Mouse (Mus musculus) cerebral cortex, adult 2 months (tissue): ENCODE results near the gene Ulk3.

Experiments
- WGBS: fragments of 180-500 bp; shearing (Covaris S2); methylation state at CpG from one replicate; pipeline ENCODE4 v1.1.7; 2018; 5-methylcytosine and 5-hydroxymethylcytosine counted together

Gene Ulk3

DNA sequence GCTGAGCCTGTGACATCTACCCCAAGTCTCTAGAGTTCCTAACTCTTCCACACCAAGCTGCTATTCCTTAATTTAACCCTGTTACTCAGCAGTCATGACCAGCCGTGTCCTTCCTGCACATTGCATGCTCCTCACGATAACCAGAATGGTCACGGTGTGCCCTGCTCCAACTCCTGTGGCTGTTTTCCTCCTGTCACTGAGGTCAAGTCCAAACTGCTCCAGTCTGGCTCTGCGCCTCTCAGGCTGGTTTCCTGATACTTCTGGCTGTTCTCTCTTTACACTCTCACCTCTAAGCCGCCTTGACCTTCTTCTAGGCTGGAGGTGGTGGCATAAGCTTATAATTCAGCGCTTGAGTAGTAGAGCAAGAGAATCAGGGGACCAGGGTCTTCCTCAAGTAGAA, 20.8 kb upstream of the Ulk3 start:
- 86% methylated on average over 6 of the region's 6 CpGs for WGBS

DNA sequence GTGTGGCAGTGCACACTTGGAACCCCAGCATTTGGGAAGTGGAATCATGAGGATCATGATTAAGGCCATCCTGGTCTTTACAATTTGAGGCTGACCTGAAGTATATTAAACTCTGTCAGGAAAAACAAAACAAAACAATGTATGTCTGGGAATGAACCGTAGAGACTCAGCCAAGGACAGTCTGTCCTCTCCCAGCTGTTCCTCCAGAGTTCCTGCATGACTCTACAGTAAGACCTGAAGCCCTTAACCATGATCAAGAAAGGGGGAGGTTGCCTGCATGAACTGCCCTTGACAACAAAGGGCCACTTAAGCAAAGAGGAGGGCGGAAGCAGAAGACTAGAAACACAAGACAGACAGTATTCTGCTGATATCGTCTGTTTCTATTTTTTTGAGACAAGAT, 13.7 kb upstream of the Ulk3 start:
- WGBS, result 67% methylated on average over 3 of the region's 3 CpGs

DNA sequence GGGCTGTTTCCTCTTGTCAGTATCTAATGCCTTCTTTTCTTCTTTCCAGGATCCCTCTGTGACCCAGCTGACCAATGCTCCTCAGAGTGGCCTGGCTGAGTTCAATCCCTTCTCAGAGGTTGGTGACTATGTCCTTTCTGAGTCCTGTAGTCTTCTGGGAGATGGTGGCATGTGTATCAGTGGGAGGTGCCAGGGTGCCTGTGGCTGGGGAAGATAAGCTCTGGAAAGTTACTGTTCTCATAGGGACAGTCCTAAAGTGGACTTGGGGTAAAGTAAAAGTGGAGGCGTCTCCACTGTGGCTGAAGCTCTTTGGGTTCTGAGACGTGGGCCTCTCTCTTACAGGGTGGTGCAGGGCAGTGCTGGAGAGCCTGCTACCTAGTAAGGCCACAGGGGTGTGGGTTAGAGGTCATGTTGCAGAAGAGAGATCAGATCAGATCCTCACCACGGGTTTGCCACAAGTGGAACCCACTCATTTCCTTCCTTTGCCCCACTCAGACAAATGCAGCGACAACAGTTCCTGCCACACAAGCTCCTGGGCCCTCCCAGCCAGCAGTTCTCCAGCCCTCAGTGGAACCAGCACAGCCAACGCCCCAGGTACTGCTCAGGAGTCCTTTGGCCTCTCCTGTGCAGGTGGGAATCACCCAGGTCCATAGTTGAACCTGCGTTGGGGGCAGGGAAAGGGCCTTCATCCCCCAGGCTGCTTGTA, 12.0 kb upstream of the Ulk3 start:
- WGBS, result 86% methylated on average over 6 of the region's 6 CpGs

DNA sequence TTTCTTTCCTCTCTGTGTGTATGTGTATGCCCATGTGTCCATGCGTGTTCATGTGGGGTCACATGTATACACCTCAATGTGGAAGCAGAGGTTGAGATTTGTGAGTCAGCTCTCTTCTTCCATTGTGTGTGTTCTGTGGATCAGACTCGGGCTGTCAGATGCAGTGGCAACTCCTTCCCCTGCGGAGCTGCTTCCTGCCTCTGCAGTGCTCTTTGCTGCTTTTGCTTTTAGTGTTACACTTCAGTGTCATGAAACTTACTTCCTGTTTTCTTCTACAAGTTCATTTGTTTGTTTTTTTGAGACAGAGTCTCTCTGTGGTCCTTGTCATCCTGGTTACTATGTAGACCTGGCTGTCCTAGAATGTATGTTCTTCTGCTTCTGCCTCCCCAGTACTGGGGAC, 4.3 kb upstream of the Ulk3 start:
- WGBS, result 81% methylated on average over 3 of the region's 3 CpGs

DNA sequence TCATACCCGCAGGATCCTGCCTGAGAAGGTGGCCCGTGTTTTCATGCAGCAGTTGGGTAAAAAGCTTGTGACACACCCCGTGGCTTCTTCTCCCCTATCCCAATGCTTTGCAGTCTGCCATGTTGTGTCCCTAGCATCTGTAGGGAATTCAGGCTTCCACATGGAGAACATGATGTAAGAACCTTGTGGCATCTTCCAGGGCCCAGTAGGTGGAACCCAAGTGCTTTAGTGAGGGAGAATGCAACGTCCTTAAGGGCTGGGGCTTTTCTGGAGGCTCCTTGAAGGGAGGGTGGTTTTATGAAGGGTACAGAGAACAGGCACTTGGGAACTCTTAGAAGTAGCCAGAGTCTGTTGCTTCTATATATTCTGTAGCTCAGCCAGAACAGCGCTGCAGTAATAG, 1.5 kb downstream of the Ulk3 start:
- WGBS, result 31% methylated on average over 5 of the region's 5 CpGs

DNA sequence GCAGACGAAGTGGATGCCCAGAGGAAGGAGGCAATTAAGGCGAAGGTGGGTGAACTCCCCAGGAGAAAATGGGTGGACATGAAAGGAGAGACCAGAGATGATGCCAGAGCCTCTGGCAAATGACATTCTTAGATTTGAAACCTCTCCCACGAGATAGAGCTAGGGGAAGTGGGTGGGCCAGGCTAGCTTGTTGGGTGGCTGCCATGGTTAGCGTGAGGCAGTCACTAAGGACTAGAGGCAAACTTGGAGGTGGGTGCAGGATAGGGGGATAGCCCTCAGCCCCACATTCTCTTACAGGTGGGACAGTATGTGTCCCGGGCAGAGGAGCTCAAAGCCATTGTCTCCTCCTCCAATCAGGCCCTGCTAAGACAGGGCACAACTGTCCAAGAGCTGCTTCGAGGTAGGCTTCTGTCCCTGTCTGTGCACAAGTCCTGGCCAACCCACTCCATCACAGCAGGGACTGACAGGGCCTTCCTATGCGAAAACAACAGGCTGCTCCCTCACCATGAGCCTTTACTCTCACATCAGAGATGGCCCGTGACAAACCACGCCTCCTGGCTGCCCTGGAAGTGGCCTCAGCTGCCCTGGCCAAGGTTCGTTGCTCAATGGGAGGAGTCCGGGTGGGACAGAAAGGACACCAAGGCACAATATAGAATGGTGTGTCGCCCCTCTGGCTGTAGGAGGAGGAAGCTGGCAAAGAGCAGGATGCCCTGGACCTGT, 4.4 kb downstream of the Ulk3 start:
- 52% methylated on average over 12 of the region's 12 CpGs for WGBS

DNA sequence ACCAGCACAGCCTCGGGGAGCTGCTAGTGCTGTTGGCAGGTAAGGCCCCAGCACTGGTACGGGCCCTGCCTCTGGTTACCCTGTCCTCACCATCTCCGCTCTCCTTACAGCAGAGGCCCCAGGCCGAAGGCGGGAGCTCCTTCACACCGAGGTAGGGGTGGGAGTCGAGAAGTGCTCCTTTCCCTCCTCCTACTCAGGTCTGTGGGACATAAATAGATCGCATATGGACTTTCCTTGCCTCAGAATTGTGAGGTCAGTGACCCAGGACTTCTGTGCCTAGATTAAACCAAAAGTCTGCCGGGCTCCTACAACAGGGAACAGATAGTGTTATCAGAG, 4.9 kb downstream of the Ulk3 start:
- WGBS, result 72% methylated on average over 9 of the region's 9 CpGs

DNA sequence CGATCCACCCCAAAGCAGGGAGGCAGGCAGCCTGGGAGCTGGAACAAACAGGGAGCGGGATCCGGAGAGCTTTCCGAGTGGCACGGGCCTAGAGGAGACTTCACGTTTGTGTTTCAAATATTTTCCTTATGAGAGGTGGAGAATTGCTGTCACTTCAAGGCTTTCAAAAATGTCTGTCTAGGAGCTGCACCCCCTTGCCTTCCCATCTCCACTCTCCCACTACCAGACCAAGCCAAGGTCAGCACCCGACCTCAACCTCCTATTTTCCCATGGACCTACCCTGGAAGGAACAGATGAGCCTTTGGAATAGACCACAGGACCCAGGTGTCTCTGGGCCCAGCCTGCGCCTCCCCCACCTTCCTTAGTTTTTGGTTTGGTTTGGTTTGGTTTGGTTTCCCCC, 8.0 kb downstream of the Ulk3 start:
- 89% methylated on average over 8 of the region's 8 CpGs for WGBS

DNA sequence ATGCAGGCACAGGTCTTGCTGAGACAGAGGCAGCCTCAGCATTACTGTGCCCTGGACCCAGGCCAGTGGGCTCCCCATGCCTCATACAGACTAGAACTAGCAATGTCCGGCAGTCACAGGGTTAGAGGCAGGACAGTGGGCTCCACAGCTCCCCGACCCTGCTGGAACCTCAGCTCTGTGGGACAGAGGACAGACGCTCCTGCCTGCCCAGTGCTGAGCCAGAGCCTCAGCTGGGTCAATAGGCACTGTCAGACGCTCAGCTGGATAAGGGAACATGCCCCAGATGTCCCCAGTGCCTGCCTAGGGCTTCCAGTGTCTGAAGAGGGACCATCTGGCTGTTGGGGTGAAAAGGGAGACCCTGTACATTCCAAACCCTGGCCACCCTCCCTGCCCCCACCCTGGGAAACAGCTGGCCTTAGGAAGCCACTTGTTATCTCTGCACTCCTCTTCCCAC, 8.7 kb downstream of the Ulk3 start:
- 51% methylated on average over 4 of the region's 4 CpGs for WGBS

DNA sequence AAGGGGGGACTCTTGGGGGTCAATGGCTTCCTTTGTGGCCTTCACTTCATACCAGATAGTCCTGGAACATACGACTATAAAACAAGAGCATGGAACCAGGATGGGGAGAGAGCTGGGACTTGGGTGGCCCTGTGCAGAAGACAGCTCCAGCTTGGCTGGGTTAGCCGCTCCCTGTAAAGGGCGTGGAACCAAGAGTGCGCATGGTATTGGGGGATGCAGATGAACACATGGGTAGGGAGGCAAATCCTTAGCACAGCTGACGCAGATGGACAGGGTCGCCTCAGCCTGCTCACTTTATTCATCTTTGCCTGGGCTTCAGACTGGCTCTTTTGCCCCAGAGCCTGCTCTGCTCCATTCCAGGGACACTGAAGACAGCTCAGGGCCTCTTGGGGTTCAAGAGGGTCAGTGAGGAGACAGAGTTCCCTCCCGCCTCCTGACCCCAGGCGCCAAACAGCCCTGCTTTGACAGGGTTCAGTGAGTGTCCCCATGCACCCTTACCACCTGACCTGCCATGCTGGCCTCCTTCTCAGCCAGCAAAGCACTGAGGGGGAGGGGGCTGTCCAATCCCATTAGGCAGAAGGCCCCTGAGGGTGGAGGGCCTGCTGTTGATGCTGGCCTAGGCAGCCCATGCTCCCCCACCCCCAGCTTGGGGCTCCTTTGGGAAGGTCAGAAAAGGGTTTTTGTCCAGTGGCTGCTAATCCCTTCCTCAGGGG, 9.8 kb downstream of the Ulk3 start:
- 75% methylated on average over 8 of the region's 8 CpGs for WGBS

DNA sequence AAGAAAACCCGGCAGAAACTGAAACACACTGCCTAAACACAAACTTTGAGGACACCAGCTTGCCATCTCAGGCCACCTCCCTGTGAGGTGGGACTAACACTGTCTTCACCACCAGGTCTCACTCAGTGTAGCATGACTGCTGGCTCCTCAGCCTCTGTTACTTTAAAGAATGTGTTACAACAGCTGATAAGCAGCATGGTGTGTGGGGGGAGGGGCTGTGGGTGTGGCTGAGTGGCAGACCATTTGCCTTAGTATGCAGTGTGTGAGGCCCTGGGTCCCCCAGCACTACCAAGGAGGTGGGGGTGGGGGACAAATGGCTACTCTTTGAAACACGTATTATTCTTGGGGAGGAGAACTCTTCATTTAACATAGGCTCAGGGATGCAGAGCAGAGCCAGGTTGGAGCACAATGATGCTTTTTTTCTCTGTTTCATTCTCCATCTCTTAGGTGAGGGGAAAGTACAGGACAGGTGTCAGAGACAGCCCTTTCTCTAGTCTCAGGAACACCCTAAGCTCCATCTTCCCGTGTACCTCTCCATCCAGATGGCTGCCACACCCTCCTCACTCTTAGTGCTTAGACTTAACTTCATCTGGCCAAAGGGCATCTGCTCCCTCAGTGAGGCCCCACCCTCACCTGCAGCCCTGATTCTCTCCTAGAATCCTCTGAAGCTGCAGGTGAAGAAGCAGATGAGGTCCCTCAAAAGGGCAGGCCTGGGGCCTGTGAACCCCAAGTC, 11.5 kb downstream of the Ulk3 start:
- 50% methylated on average over 3 of the region's 3 CpGs for WGBS

DNA sequence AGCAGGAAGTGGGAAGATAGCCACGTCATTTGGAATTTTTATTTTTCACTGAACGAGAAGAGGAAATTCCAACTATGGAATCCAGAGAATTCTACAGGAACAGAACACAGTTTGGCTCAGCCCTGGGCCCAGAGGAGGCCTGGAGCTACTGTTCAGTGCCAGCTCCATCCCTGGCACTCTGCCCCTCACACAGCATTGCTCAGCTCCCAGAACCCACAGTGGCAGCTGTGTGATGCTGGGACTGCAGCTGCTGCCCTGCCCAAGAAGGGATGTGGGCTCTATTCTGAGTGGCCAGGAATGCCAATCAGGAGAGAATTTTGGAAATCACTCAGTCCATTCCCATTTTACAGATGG, 12.1 kb downstream of the Ulk3 start:
- WGBS, result 17% methylated on average over 2 of the region's 2 CpGs

DNA sequence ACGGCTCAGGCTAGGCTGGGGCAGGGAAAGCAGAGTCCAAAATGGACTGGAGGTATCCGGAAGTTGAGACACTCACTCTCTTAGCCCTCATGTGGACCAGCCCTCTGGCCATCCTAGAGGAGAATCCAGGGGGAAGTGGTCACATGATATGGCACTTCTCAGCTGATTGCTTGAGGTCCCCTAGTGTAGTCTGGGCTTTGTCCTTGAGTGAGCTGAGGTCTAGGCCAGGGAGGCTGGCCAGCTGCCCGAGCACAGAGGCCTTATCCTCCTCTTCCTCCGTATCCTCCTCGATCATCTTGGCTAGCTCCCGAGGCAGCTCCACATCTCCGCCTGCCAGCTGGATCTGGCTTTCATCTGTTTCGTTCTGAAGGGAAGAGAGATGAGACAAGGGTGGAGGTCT, 12.8 kb downstream of the Ulk3 start:
- 53% methylated on average over 8 of the region's 8 CpGs for WGBS

DNA sequence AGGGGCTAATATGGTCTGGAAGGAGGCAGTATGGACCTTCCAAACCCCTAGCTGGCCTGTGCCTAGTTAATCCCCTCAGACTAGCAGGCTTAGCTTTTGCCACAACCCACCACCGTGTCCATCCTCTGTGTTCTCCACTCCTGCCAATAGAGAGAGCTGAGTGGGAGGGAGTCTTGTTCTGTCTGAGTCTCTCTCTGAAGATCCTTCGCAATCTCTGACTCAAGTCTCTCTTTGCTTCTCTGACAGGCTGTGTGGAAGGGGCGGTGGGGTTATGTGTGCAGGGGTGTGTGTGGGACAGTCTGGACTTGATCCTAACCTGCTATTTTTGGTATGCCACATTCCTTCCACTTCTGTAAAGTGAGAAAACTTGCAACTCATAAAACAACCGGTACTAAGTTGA, 15.6 kb downstream of the Ulk3 start:
- 47% methylated on average over 4 of the region's 4 CpGs for WGBS

DNA sequence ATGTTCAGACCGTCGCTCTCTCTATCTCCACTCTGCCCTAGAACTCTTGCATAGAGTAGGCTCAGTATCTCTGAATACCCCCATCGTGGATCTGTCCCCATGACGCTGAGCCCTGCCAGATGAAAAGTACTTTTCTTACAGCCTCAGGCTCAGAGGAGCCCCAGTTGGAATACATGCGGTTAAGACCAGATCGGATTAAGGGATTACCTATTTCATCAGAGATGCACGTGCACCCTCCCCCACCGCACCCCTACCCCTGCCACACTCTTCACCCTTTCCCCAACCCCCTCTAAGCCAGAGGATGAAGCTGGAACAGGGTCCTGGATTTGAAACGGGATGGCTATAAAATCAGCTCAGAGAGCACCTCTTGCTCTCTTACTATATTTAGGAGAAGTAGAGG, 16.3 kb downstream of the Ulk3 start:
- 10% methylated on average over 9 of the region's 9 CpGs for WGBS

DNA sequence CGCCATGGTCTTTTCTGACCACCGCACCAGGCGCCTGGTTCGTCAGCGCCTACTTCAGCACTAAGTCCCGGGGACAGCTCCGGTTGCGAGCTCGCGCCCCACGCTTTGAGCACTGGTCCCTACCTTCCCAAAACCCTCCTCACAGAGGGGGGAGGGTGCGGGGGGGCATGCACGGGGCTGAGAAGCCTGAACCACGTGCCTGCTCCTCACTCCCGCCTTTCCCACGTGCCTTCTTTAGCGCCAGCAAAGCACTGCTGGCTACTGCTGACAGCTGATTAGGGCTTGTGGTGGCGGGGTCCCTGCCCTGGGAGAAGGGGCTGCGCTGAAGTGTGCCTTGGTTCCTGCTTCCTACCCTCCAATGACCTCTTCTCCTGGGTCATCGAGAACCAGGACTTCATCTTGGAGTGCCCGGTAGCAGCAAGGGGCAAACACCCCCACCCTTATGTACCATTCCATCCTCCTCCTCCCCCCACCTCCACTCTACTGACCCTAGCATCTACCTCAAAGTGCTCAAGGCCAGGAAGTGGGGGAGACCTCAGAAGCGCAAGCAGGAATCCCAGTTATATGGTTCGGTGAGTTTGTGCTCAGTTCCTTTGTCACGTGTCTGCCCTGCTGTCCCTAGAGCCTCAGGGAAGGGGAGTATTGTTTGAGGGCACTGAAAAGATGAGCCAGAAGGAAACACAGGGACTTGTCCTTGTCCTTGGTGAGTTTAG, 17.0 kb downstream of the Ulk3 start, which contains the start of gene Cplx3:
Cplx3 (minus strand) TSS at position 143 of the 713 bp plus-strand sequence.
- 11% methylated on average over 24 of the region's 24 CpGs for WGBS

DNA sequence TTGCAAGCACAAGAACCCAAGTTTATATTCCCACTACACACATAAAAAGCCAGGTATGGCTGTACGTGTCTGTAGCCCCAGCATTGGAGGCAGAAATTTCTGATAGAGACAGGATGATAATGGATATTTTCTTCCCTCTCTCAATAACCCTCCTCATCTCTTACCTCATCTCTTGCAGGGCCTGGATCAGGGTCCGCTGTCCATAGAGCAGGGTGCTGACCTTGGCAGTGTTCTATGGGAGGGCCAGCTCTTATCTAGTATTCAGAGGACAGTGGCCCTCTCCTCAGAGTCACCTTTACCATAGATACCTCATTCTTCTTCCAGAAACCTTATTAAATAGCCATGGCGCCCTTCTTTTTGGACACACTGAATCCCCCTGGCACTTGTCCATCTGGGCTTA, 20.6 kb downstream of the Ulk3 start:
- 70% methylated on average over 3 of the region's 3 CpGs for WGBS

DNA sequence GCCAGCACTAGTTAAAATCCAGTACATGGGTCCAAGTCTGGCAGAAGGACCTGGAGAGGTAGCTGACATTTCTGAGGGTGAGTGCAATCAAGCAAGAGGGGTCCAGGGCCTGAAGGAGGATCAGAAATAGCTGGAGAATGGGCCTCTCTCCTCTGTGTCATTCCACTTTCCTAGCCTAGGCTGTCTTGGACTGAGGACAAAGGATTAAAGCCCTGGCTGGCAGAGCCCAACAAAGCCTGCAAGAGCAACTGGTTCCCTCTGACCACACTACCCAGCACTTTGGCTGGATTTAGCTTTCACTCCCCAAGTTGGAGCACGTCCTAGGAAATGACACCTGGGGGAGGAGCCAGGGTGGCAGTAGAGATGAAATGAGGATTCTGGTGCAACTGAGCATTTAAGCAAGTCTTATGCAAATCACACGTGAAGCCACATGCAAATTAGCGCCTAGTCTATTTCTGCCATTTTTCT, 21.1 kb downstream of the Ulk3 start:
- WGBS, result 38% methylated on average over 3 of the region's 3 CpGs

DNA sequence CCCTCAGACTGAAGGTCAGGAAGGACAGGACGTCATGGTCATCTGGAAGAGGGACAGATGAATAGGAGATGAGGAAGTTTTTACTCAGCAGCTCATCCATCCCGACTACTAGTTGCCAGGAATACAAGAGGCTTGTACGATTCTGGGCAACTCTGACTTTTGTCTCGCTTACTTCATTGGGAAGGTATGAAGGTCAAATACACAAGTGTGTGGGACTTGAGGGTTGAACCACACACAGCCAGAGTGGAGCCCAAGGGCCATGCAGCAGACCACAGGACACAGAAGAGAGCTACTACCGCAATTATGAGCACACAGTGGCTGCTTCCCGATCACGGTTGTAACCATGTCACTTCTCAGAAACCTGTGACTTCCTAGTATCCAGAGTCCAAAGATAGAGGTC, 23.3 kb downstream of the Ulk3 start:
- WGBS, result 88% methylated on average over 7 of the region's 7 CpGs

DNA sequence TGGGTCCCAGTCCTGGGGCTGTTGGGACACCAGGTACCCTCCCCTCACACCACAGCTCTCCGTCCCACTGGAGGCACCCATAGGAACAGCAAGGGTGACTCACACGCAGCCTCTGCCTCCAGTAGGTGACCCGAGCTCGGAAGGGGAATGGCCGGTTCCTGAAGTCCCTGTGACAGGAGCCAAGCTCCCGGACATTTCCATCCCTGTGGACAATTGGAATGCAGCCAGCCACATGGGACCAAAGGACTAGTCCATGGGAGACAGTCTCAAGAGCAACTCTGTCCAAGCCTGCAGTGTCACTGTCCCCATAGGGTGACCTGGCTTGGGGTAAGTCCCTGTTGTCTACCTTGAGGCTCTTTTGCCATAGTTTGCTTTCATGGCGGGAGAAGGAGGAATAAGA, 24.7 kb downstream of the Ulk3 start:
- WGBS, result 72% methylated on average over 7 of the region's 7 CpGs

DNA sequence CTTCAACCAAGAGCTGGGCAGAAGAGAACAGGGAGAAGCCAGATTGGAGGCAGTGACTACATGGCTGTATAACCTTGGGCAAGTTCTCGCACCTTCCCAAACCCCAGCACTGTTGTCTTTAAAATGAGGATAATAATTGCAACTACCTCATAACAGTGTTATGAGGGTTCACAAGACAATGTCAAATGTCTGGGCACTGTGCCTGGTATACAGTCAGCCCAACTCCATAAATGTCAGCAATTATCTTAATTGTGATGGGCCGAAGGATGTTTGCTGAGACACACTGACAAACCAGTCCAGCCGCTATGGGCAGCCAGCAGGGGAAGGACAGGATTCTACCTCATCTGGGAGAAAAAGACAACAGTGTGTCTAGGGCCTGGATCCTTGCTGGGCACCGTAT, 25.5 kb downstream of the Ulk3 start:
- WGBS, result 91% methylated on average over 4 of the region's 4 CpGs
